Mouse (Mus musculus): ENCODE results near the gene Frmpd1.

The Frmpd1 gene

DNA sequence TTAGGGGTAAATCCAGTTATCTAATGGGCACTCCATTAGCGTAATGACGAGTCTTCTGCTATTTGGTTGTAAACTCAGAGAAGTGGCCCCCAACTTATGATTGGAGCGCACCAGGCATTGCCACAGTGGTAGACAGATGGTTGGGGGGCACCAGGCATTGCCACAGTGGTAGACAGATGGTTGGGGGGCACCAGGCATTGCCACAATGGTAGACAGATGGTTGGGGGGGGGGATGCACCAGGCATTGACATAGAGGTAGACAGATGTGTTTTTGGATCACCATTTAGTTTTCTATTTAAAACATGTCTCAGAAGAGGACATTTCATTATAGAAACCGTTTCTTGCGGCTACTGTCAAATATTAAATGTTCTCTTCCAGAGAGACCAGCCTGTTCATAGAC lies 53.6 kb downstream of the Frmpd1 start:
- no peak for DNase-seq (ENCODE audit: low read depth, low spot score)

DNA sequence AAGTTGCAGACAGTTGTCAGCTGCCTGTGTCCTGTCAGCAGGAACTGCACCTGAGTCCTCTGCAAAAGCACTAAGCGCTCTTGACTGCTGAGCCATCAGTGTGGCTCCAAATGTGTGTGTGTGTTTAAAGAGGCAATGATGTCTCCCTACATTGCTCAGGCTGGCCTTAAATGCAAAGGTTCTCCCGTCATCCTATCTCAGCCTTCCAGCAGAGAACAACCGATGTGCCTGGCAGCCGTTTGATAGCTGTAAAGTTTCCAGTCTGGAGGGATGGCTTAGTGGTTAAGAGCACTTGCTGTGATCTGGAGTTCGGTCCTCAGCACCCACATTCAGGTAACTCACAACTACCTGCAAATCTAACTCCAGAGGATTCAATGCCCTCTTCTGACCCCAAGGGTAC lies 56.7 kb downstream of the Frmpd1 start:
- DNase-seq (ENCODE audit: low read depth, low spot score): no peak

- no peak for DNase-seq (ENCODE audit: low read depth, low spot score)
Observed at GRCm38 (mm10) chr4:45242163-45242562, 57.5 kb downstream of the Frmpd1 start.

- no peak for DNase-seq (ENCODE audit: low read depth, low spot score)
Observed at GRCm38 (mm10) chr4:45243211-45243902, 58.7 kb downstream of the Frmpd1 start.

DNA sequence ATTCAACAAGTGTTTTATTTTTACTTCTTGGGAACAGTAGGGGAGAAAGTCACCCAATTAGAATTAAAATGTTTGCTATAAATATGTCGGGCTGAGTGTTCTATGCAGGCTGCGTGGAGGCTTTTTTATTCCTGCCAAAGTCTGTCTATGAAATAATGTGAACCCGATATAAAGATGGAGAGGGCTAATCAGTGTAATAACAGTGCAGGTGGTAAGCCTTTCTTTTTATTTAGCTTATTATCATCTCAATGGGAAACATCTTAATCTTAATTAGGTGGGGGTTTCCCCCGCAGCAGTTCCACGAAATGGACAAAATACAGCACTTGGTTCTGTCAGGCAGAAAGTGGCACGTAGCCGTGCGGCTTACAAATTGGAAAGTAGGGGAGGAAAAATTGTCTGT lies 66.6 kb downstream of the Frmpd1 start:
- DNase-seq (ENCODE audit: low read depth, low spot score): no peak

DNA sequence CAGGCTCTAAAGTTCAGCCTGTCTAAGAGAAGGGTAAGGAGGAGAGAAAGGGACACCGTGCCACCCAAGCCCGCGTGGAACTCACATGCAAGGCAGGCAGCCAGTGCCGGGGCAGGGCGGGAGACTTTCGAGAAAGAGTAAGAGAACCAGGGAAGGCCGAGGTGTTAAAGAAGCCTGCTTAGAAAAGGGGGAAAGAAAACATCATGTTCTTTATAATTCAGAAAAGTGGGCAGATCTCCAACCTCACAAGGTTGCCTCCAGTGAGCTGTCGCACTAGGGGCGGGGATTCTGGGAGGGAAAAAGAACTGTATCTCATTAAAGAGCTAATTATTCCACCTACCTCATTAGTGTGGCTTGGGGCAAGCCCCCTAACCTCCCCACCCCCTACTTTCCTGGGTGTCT lies 68.2 kb downstream of the Frmpd1 start:
- DNase-seq (ENCODE audit: low read depth, low spot score): no peak

DNA sequence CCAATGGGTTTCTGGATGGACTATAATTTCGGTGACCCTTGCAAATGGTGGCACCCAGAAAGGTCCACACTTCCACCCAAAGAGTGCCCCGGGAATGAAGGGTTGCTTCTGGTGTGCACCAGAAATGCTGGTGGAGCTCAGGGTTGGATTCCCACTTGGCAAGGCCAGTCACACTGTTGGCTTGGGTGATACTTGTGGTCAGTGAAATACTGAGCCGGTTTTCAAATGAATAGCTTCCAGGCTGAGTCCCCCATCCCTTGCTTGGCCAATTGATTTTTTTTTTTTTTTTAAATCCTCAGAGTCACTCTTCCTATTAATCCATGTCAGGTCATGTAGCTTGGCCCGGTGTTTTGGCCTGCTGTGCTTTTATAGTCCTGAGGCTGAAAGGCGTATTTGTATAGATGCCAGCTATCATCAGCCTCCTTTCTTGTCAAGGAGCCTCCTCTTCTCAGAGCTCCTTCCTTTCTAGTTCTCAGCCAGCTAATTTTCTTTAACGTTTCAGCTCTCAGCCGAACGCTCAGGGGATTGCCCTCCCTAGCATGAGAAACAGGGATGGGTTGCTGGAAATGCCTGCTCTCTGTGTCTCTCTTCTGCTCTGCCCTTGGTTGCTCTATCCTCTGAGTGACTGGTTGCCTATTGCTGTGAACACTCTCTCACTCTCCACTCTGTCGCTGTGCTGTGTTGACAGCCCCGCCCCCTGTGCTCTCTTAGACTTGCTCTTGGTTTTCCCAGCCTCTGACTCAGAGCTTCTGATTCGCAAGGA lies 69.3 kb downstream of the Frmpd1 start:
- DNase-seq (ENCODE audit: low read depth, low spot score): peak; percentile 33

- no peak for DNase-seq (ENCODE audit: low read depth, low spot score)
Observed at GRCm38 (mm10) chr4:45259232-45259832, 74.7 kb downstream of the Frmpd1 start.

GRCm38 (mm10) chr4:45261551-45261950 lies 76.9 kb downstream of the Frmpd1 start:
- no peak for DNase-seq (ENCODE audit: low read depth, low spot score)

GRCm38 (mm10) chr4:45267883-45268282 lies 83.2 kb downstream of the Frmpd1 start:
- no peak for DNase-seq (ENCODE audit: low read depth, low spot score)

GRCm38 (mm10) chr4:45271041-45271452 lies 86.4 kb downstream of the Frmpd1 start:
- DNase-seq (ENCODE audit: low read depth, low spot score): no peak

GRCm38 (mm10) chr4:45275770-45276169 lies 91.1 kb downstream of the Frmpd1 start:
- DNase-seq (ENCODE audit: low read depth, low spot score): no peak

DNA sequence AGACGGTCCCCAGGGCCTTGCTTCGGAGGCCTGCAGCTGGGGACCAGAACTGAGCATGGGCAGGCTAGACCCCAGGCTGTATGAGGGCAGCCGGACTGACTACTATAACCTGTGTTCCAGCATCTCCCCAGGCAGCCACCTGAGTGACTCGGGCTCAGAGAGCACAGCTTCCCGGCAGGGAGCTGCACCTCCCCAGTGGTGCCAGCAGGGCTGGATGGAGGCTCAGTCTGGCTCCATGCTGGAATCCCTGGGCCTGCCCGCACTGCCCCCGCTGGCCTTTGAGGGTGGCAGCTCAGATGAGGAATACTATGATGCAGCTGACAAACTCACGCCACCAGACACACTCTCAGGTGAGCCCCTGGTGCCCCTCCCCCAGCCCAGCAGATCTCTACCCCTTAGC lies 94.6 kb downstream of the Frmpd1 start:
- DNase-seq (ENCODE audit: low read depth, low spot score): no peak

- peak; percentile 23 for DNase-seq (ENCODE audit: low read depth, low spot score)
Observed at GRCm38 (mm10) chr4:45279981-45280548, 95.4 kb downstream of the Frmpd1 start.

DNA sequence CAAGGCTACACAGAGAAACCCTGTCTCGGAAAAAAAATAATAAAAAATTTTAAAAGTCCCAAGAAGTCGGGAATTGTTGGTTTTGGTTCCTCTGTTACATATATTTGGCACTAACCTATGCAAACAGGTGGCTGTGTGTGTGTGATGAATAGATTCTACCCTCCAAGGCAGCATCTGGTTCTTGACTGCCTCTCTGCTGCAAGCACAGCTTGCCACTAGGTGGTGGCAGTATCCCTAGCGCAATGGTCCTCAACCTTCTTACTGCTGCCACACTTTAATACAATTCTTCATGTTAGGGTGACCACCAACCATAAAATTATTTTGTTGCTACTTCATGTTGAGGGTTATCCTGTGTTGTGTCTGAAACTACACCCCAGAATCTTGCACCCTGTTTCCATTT lies 101.6 kb downstream of the Frmpd1 start:
- DNase-seq (ENCODE audit: low read depth, low spot score): no peak

GRCm38 (mm10) chr4:45287906-45288305 lies 103.2 kb downstream of the Frmpd1 start:
- DNase-seq (ENCODE audit: low read depth, low spot score): no peak

- DNase-seq (ENCODE audit: low read depth, low spot score): peak; percentile 81
Observed at GRCm38 (mm10) chr4:45296662-45297564, 112.2 kb downstream of the Frmpd1 start, which contains the start of gene Trmt10b. Gene Trmt10b, plus strand, starts transcription at chr4:45297127.

DNA sequence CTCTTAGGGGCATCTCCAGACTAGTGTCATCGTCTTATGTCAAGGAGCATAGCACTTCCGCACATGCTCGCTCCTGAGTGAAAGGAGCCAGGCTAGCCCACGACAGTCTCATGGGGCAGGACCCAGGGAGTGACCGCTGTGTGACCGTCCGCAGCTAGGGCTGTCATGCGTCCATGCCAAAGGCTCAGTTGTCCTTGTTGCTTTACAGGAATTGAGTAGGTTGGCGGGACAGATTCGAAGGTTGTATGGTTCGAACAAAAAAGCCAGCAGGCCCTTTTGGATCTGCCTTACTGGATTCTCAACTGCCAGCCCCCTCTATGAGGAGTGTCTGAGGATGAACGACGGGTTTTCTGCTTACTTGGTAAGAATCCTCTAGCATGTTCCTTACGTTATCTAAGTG lies 120.9 kb downstream of the Frmpd1 start:
- no peak for DNase-seq (ENCODE audit: low read depth, low spot score)

- no peak for DNase-seq (ENCODE audit: low read depth, low spot score)
Observed at GRCm38 (mm10) chr4:45308046-45308445, 123.4 kb downstream of the Frmpd1 start.

GRCm38 (mm10) chr4:45308606-45309005 lies 123.9 kb downstream of the Frmpd1 start:
- no peak for DNase-seq (ENCODE audit: low read depth, low spot score)

GRCm38 (mm10) chr4:45311056-45311455 lies 126.4 kb downstream of the Frmpd1 start:
- DNase-seq (ENCODE audit: low read depth, low spot score): no peak

Data from telencephalon, adult 2 months (tissue).